Mouse (Mus musculus) granulocyte monocyte progenitor cell, adult 5-6 weeks (primary cell): Measurements from ENCODE around the gene Fndc3b. TPM values are rescaled to one million over a fixed set of nuclear protein-coding genes. Genes with fewer than 3 reads are reported as not detected.

Source experiments
- ATAC-seq: replicated peaks from 2 replicates; pipeline ENCODE4 v1.8.0; 2016; ENCODE audit warnings: mild to moderate bottlenecking, moderate TSS enrichment, inconsistent platforms; ENCODE audit not compliant: poor library complexity, severe bottlenecking
- total RNA-seq, 2 experiments: library from RNA; stranded (forward) in 1 of 2; stranded (reverse) in 1 of 2; fragments of 200-712, 200-1000 nt in 1 of 2; fragments of >200 nt in 1 of 2; fragmentation: Nextera tagmentation in 1 of 2; gene quantifications; 2 replicates each; pipeline ENCODE4 v1.2.3; 2014 to 2017

The Fndc3b gene
- total RNA-seq, 2 experiments from 2014 or later = 21.3 to 48.8 TPM

DNA sequence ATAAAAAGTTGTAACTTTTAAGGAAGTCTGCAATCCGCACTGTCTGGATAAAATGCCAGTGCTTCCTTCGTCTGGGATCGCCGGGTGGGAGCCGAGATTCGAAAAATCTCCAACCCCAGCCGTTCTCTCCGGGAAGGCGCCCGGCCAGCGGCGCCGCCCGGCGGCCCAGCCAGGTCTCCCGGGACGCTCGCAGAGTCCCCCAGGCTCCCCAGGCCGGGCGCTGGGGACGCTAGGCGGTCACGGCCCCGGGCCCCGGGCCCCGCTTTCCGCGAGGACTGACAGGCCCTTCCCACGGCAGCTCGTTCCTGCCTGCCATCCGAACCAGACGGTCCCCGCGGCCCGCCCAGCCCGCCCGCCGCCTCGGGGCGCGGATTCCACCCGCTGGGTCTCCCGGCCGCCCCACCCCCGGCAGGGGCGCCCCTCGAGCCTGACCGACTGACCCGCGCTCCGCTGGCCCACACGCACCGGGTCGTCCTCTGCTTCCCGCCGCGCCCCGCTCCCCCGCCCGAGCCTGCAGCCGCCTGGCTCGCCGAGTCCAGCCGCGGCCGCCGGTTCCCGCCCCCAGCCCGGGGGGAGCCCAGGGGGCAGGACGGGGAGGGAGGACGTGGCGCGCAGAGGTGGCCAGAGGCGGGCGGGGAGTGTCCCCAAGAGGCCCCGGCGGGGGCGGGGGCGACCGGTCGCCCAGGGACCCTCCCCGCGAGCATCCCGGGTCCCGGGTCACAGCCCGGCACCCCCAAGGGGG is 1.0 kb downstream of the Fndc3b start:
- ATAC-seq = peak; percentile 58

DNA sequence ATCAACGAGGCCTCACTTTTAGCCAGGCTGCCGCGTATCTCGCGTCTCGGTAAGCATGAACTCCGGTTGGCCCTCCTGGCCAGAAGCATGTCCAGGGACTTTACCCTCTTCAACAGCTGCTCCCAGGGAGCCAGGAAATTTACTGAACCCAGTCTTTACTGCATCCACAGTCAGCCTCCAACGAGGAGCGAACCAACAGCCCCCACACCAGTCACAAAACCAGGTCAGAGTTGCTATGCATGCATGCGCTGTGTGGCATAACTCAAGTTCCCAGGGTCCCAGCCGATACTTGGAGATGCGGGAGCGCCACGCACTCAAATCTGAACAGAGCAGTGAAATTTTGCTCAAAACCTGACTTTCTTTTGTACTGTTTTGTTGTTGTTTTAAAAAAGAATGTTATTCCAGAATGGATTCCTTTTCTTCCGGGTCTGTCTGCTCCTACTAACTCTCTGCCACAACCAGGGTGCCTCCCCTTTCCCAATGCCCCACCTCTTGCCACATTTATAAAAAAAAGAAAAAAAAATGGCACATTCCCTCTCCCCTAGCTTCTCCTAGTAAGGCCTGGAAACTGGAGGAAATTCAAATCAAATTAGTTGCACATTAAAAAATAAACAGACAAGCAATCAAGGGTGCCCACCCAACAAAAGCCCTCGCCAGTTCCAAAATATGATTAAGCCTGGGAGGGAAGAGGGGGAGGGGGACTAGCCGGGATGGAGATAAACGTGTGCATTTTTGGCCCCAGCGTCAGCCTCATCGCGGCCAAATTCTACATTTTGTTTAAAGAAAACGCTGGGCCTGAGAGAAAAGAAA is 1.8 kb downstream of the Fndc3b start:
- no peak for ATAC-seq

DNA sequence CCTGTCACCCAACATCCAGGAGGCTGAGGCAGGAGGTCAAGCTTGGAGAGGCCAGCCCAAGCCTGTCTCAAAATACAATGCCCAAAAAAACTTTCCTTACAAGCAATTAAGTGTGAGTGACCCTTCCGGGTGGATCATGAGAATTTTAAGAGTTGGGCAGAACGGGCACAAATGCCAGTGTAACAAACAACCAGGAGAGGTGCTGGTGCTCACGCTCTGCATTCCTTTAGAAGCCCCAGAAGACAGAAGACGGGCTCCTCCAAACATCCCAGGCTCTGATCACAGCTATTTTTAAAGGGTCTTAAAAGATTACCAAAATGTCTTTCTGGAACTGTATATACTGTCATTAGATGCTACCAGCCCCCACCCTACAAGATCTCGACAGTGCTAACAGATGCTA is 2.5 kb downstream of the Fndc3b start:
- ATAC-seq = no peak

DNA sequence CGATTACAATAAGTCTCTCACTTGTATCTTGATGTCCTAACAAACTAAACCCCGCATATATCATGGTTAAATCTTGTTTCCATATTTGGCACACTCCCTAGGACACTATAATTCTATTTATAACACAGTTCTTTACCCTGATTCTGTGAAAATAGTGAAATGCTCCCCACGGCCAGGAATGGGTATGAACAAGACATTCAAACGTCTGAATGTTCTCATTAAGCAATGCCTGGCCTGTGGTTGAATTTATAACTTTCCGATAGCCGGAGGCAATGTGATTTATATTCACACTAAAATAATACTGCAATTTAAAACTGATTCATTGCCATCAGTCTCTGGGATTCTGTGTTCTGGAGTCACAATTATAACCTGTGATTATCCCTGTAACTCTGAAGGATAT is 5.3 kb downstream of the Fndc3b start:
- ATAC-seq = no peak

DNA sequence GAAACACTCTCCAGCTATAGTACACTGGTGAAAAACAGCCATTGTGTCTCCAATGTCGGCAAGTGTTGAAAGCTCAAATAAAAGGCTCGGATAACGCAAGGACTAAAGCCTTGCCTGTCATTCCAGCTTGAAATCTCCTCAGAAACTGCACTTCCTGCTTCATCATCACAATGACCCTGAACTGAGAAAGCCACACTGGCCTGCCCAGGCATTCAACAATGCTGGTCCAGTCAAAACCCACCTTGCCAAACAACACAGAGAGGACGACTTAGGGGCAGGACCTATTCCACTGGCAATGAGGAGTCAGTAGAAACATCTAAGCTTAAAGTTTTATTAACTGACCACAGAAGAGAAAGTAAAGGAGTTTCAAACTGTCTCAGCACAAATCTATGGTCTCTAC is 6.1 kb downstream of the Fndc3b start:
- no peak for ATAC-seq

DNA sequence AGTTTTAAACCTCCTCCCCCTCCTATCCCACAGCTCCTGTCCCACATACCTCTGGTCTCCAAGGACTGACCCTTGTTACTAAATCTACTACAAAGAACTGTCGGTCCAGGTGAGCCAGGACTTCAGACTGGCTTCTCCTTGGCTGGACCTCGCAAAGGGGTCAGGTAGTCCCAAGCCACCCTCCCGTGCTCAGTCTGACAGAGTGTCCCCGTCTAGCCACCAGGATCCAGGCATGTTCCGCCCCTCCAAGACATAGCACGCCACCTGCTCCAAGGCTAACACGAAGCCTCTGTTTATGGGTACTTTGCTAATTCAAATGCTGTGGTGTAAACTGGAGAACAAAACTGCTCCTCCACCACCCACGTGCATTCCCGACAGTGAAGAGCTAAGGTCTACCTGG is 6.5 kb downstream of the Fndc3b start:
- ATAC-seq = no peak

DNA sequence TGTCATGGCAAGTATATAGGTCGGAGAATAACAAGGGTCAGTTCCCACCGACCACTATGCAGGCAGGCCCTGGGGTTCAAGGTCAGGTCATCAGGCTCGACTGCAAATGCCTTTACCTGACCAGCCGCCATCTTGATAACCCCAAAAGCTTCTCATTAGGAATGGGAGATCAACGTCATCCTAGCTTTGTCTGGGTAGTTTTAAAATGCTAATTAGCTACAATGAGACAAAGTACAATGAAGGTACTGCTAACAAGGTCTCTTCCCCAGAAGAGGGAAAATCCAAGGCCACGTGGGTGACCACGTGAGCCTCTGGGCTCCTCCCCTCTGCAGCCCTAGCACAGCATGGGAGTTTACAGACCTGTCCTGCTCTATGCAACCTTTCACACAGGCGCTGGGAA is 7.6 kb downstream of the Fndc3b start:
- ATAC-seq = no peak

DNA sequence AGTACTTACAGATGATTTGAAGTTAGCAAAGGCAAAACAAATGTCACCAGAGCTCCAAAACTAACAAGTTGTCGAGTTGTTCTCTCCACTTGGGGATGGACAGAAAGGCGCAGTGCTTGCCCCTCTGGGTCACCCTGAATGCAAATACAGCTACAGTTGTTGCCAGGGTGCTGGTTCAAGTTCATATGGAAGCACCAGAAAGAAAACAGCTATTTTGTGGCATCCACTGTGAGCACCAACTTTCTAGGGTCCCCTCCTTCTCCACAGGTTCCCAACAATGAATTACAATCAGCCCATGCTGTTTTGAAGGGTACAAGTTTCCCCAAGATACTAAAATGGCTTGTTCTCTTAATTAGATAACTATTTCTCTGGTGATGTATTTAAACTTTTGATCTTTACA is 8.0 kb downstream of the Fndc3b start:
- no peak for ATAC-seq

DNA sequence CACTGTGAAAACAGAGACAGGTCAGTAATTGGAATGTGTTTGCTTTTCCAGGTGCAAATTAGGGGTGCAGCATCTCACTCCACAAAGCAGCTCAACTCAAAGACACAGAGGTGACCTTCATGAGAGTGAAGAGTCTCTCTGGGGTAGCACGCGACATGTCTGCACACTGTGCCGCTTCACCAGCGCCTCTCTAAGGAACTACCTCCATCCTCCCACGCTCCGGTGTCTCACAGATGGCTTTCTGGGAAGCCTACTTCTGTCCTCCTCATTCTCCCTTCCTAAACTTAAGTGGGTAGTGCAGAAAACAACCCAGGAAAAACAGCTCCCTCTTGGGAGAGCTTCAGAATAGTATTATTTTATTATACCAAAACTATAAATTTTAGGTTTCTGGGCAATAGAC is 12.4 kb downstream of the Fndc3b start:
- ATAC-seq = no peak

DNA sequence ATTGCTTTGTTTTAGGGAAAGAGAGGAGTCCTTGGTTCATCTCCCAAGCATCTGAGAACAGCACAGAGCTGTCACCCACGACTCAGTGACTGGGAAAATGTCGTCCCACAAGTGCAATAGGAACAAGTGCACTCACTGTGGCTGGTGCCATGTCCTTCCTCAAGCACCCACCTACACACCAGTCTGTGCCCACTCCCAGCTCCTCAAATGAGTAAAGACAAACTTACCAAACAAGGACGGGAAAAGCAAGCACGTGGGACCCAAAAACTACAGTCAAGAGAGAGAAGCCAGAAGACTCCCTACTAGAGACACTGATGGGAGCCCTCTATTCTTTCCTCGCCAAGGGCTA is 14.7 kb downstream of the Fndc3b start:
- ATAC-seq = no peak

DNA sequence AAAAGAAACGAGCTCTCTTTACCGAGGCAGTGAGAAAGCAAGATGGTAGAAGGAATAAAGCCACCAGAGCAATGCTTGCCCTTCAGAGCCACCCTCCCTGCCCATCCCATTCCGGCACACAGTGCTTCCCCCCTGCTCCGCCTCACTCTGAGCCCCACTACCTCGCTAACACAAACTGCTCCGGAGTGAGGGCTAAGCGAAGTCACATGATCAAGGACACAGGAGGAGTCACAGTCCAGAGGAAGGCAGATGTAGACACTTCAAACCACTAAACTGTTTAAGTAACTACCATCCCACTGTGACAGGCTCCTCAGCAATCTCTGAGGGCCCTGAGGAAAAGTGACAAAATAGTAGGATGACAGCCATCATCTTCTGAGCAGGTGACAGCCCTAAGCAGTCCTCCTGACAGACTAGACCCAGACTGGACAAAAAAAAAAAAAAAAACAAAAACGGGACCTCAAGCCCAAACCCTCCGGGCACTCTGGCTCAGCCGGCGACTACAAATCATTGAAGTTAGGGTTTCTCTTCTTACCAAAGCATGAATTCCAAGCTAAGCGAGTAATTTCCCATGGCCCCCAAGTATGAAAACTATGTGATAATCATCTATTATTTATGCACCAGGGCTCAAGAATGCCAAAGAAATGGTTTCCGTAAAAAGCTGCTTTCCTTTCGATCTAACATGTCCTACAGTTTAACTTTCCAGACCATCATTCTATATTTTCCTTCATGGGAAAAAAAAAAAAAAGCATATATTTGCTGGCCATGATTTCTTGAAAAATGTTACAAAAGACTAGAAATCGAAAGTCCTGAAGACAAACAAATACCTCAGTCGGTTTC is 15.3 kb downstream of the Fndc3b start:
- peak; percentile 18 for ATAC-seq

DNA sequence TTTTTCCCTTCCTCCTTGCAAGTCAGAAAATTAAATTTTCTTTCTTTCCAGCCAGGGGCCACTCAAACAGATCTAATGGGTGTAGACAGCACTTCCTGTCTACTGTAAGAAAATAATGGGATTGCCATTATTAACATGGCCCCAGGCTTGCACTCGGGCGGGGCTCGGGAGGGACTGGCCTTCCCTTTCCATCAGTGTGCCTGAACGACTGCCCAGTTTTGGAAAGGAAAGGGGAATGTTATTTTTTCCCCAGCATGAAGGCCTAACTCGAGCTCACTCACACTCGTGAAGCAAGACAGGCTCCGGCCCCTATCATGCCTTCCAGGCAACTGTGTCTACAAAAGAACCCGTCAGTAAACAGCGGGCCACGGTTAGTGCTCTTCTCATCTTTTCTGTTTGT is 16.5 kb downstream of the Fndc3b start:
- ATAC-seq = no peak

DNA sequence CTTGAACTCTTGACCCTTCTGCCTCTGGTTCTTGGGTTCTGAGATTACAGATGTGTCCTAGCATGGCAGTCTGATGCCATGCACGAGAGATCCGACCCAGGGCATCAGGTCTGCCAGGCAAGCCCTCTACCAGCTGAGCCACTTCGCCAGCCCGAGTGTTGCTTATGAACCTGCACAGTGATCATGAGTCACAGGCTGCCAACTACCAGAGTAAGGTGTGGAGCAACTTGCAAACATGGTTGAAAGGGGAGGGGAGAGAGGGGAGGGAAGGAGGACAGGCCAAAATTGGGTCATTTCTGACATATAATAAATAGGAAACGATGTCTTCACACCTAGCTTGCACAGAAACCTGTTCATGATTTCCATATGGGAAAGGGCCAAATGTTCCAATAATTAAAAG is 17.0 kb downstream of the Fndc3b start:
- ATAC-seq = peak; percentile 15; the same call in 1 of the 2 replicates

DNA sequence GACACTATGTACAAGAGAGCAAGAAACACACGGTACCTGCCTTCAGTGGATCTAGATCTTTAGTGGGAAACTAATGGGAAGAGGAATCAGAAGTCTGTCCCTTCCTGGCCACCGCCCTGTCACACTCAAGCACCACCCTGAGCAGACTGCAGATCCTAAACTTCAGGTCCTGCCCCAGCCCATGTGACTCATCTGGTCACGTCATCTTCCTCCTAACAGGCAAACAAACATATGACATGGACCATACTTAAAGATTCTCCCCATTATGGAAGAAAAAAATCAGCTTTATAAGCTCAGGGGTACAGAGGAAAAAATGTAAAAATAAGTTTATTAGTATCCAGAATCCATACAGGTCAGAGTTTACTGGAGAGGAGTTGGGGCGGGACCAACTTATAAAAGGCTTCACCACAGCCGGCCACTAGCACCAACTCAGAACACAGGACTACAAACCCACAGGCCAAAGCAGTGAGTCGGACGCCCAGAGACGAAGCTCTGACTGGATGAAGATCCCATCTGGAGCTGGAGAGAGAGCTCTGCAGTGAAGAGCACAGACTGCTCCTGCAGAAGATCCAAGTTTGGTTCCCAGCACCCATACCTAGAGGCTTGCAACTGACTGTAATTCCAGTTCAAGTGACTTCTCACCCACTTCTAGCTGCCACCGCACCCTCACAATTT is 19.5 kb downstream of the Fndc3b start:
- ATAC-seq = no peak

DNA sequence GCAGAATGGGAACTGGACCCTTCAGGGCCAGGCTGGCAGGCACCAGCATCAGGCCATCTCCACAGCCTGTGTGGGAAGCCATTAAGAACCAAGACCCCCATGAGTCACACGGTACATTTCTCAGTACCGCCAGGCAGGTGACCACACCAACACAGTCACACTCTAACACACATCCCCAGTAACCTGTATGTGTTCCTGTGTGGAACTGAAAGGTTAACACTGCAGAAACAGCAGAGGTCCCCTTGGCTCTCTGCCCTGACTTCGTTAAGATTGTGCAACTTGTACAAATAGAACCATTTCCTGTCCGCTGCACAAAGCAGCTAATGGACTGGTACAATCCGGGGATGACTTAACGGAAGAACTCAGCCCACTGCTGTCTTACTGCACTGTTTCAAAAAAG is 21.1 kb downstream of the Fndc3b start:
- peak; percentile 60 for ATAC-seq

DNA sequence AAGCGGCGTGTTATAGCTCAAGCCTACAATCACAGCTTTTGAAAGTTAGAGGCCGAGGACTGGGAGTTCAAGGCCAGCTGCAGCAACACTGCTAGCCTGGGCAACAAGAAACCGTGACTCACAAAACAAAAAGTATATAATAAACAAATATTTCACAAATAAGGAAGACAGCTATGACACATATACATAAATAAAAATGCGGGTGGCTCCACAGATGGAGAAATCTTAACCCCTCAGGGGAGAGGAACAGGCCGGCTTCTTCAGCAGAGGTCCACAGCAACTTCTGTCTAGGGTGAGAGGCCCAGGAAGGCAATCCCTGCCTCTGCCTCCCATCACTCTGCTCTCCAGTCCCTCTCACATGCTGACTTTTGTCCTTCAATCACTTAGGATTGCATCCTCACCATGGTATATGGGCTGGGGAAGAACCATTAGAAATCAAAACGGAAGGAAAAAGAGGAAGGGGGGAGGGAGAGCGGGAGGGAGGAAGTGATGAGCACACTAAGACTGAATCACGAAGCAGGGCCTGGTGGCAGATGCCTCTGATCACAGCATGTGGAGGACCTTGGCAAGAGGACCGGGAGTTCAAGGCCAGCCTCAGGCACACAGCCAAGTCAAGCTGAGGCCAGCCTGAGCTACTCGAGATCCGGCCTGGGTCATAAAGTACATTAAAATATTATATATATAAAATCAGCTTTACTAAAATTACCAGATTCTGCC is 21.8 kb downstream of the Fndc3b start:
- peak; percentile 63 for ATAC-seq

DNA sequence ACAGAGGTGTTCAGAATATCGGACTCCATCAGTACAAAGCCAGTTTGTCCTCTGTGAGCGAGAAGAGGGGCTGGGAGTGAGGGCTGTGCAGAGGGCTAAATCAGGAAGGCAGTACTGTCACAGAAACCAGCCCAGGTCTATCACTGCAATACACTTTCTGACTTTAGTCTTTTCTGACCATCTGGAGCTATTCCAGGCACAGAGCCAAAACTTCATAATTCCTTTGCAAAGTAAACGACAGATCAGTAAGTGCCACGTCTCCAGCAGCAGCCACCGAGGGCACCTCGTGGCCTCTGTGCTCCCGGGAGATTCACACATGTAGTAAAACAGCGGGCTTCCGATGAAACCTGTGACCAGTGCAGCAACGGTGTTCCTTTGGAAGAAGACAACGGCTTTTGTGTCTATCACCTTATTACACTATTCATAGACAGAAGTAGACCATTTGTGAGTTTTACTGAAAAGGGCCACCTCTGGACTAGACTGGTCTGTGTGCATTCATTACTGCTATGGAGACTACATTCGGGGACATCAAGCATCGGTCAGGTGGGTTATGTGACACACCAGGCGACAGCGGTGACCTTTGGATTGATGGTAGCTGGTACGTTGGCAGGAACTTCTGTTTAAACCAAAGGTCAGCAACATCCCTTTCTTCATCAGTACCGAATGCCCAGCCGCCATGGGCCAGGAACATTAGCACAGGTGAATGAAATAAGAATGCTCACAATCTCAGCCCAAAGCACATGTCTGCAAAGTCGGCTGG is 24.2 kb downstream of the Fndc3b start:
- no peak for ATAC-seq

DNA sequence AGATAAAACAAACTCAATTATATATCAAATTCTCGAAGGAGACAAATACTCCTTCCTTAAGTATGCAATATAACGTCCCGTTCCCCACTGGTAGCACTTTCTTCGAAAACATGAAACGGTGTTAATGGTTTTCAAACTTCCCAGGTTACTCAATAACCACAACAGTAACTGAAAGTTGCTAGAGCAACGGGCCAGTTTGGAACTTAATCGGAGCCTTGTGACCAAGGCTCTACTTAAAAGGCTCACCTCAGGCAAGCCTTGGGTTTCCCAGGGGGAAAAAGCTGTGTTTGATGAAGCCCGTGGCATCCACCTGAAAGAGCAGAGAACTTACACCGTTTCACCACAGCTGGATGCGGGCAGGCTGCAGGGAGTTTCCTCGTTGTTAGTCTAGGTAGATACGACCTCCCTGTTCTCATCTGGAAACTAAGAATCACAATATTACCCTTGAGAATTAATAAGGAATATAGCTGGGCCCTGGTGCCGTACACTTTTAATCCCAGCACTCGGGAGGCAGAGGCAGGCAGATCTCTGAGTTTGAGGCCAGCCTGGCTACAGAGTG is 25.4 kb downstream of the Fndc3b start:
- peak; percentile 37 for ATAC-seq

DNA sequence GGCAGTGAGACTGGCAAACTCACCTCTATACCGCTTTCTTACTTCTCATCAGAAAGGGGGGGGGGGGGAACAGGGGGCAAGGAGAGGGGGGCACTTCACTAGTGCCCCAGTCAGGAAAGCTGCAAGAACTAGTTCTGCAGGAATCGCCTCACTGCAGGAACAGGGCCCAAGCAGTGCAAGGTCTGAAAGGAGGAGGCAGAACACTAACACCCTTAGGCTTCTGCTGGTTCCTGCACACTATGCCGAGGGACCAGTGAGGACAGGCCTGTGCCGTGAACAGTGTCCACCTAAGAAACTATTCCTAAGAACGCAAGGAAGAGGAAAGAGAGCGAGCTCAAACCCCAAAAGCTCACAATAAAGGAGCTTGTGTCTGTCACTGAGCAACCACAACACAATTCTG is 26.0 kb downstream of the Fndc3b start:
- no peak for ATAC-seq
